Mouse (Mus musculus): ENCODE measurements around the gene Nsa2.

Gene Nsa2

DNA sequence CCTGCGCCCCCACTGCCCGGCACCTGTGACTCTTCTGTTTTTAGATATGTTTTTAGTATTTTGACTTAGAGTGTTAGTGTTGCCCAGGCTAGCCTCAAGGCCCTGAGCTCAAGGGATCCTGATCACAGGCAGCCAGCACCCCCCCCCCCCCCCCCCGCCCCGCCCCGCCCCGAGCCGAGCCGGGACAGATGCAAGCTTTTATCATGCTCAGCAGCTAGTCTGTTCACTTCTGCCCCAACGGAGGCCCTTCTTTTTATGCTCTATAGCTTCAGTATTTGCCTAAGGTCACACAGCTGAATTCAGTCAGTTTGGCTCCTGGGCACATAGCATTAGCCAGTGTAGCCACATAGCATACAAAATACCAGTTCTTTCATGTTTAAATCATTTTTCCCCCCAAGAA, 51.4 kb downstream of the Nsa2 start:
- no peak for DNase-seq

DNA sequence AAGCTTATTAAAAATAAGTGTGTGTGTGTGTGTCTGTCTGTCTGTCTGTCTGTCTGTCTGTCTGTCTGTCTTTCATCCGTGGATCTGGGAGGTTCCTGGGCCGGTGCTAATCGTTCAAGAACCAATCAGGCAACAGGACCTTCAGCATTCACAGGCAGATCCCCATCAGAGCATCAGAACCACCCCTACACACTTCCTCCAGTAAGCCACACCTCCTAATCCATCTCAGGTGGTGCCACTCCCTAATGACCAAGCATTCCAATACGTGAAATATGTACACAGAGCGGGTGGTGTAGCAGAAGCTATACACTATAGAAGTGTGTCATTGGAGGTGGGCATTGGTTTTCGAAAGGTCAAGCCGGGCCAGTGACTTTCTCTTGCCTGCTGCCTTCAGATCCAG, 55.3 kb downstream of the Nsa2 start:
- no peak for DNase-seq

- no peak for DNase-seq
Observed at GRCm38 (mm10) chr13:97080615-97081014, 57.1 kb downstream of the Nsa2 start.

GRCm38 (mm10) chr13:97080201-97080600, 57.5 kb downstream of the Nsa2 start:
- DNase-seq, result peak; percentile 50 to 64
